Mouse (Mus musculus) forebrain, postnatal 0 days (tissue): Measurements from ENCODE around the gene Stat1. TPM values are rescaled to one million over a fixed set of nuclear protein-coding genes. Genes with fewer than 3 reads are reported as not detected.

ENCODE experiments used
- ATAC-seq: fragments of 200-750 bp; cut with Nextera tagmentation; 2 replicates; pipeline ENCODE4 v1.8.0; 2017; ENCODE audit warnings: mild to moderate bottlenecking, moderate library complexity
- DNase-seq: peaks from one replicate; pipeline ENCODE4 v3.0.0-alpha.2; 2015
- H3K27ac ChIP-seq: fragments of 300-500 bp; sonication (generic); 2 replicates; pipeline ENCODE4 v1.5.1; 2014; ENCODE audit warnings: low read depth, mild to moderate bottlenecking, antibody characterized with exemption, low read length, moderate library complexity, mixed read lengths
- H3K27me3 ChIP-seq: fragments of 300-500 bp; sonication (generic); 2 replicates; pipeline ENCODE4 v1.6.1; 2014; ENCODE audit warnings: mild to moderate bottlenecking, low read length, mixed read lengths; ENCODE audit not compliant: insufficient read depth
- H3K36me3 ChIP-seq: fragments of 300-500 bp; sonication (generic); 2 replicates; pipeline ENCODE4 v1.6.1; 2014; ENCODE audit warnings: mild to moderate bottlenecking, moderate library complexity; ENCODE audit not compliant: insufficient read depth
- H3K4me1 ChIP-seq: fragments of 300-500 bp; sonication (generic); 2 replicates; pipeline ENCODE4 v1.6.1; 2014; ENCODE audit warnings: antibody characterized with exemption; ENCODE audit not compliant: insufficient read depth
- H3K4me2 ChIP-seq: fragments of 300-500 bp; sonication (generic); 2 replicates; pipeline ENCODE4 v1.6.1; 2014; ENCODE audit warnings: low read depth, mild to moderate bottlenecking, moderate library complexity
- H3K4me3 ChIP-seq: fragments of 300-500 bp; sonication (generic); 2 replicates; pipeline ENCODE4 v1.5.1; 2014; ENCODE audit warnings: low read depth, low read length, mixed read lengths
- H3K9ac ChIP-seq: fragments of 300-500 bp; sonication (generic); 2 replicates; pipeline ENCODE4 v1.6.1; 2014; ENCODE audit warnings: mild to moderate bottlenecking
- H3K9me3 ChIP-seq: fragments of 300-500 bp; sonication (generic); 2 replicates; pipeline ENCODE4 v1.6.1; 2016; ENCODE audit warnings: low read length
- CTCF ChIP-seq: sonication (generic); IDR thresholded peaks from 2 replicates; pipeline ENCODE4 v1.5.1; 2016; ENCODE audit warnings: antibody characterized with exemption, control low read depth, low read depth
- WGBS: fragments of 180-500 bp; shearing (Covaris S2); extraction: QIAGEN DNeasy Blood & Tissue Kit; methylation state at CpG from one replicate; pipeline ENCODE4 v1.1.7; 2014; 5-methylcytosine and 5-hydroxymethylcytosine counted together
- polyA plus RNA-seq: library from polyadenylated mRNA; unstranded; fragments of >200 nt; fragmentation: Nextera tagmentation; extraction: Ambion mirVana; gene quantifications from 2 replicates; pipeline ENCODE4 v1.2.1, GENCODE M21; 2015
- total RNA-seq: library from RNA; depleted of rRNA; stranded (reverse); fragments of >200 nt; gene quantifications from 2 replicates; pipeline ENCODE4 v1.2.3, GENCODE M21; 2014

Stat1 gene
- total and polyA plus RNA-seq, 2 experiments from 2014 or later: 12.2 to 22.3 TPM

- ATAC-seq: no peak
- WGBS: 86% methylated on average over 4 of the region's 4 CpGs
These were observed 24.0 kb downstream of the Stat1 start for GRCm38 (mm10) chr1:52143191-52143590.

GRCm38 (mm10) chr1:52143596-52144156, 24.4 kb downstream of the Stat1 start:
- H3K4me1 ChIP-seq: no peaks in the 10 kb centered on the region
- ATAC-seq (no peak), DNase-seq (no peak)
- H3K9ac ChIP-seq: no peak overlapping the region
- no peaks in the 10 kb centered on the region for H3K9me3 ChIP-seq
- no peak overlapping the region for H3K4me3 ChIP-seq
- no peak overlapping the region for H3K27ac ChIP-seq
- WGBS: 85% methylated on average over 7 of the region's 7 CpGs
- H3K4me2 ChIP-seq: no peak overlapping the region
- H3K27me3 ChIP-seq: no peaks in the 10 kb centered on the region
- no peak for TF ChIP-seq CTCF
- H3K36me3 ChIP-seq: peaks cover 2% of the 10 kb centered on the region; the same call in 1 of the 2 replicates

More at GRCm38 (mm10) chr1:52143191-52143590, 24.0 kb downstream of the Stat1 start:
- no peaks in the 10 kb centered on the region for H3K27me3 ChIP-seq
- H3K9me3 ChIP-seq: no peaks in the 10 kb centered on the region
- no peak overlapping the region for H3K9ac ChIP-seq
- DNase-seq: no peak
- no peaks in the 10 kb centered on the region for H3K4me1 ChIP-seq
- H3K4me3 ChIP-seq: no peak overlapping the region
- H3K27ac ChIP-seq: no peak overlapping the region
- TF ChIP-seq CTCF: no peak
- no peak overlapping the region for H3K4me2 ChIP-seq
- H3K36me3 ChIP-seq: peaks cover 2% of the 10 kb centered on the region; the same call in 1 of the 2 replicates

GRCm38 (mm10) chr1:52144907-52145306, 25.7 kb downstream of the Stat1 start:
- Histone ChIP-seq H3K36me3 (peaks cover 2% of the 10 kb centered on the region; the same call in 1 of the 2 replicates), H3K27ac (no peak overlapping the region), H3K27me3 (no peaks in the 10 kb centered on the region), H3K9ac (no peak overlapping the region), H3K9me3 (no peaks in the 10 kb centered on the region), H3K4me1 (no peaks in the 10 kb centered on the region), H3K4me3 (no peak overlapping the region), H3K4me2 (no peak overlapping the region)
- no peak for TF ChIP-seq CTCF
- DNase-seq (no peak), ATAC-seq (no peak)
- WGBS: 81% methylated on average over 10 of the region's 10 CpGs

- Histone ChIP-seq H3K4me1 (peaks cover 3% of the 10 kb centered on the region; the same call in 1 of the 2 replicates), H3K9ac (no peak overlapping the region), H3K27me3 (no peaks in the 10 kb centered on the region), H3K36me3 (peaks cover 2% of the 10 kb centered on the region; the same call in 1 of the 2 replicates), H3K4me2 (no peak overlapping the region), H3K9me3 (no peaks in the 10 kb centered on the region), H3K4me3 (no peak overlapping the region), H3K27ac (no peak overlapping the region)
- DNase-seq (peak; percentile 74), ATAC-seq (peak; percentile 79)
- peak; percentile 75 for TF ChIP-seq CTCF
- 53% methylated on average over 12 of the region's 12 CpGs for WGBS
These were observed 27.2 kb downstream of the Stat1 start for GRCm38 (mm10) chr1:52146214-52146970.

GRCm38 (mm10) chr1:52147431-52147830, 28.2 kb downstream of the Stat1 start:
- Histone ChIP-seq H3K36me3 (peaks cover 2% of the 10 kb centered on the region; the same call in 1 of the 2 replicates), H3K9me3 (no peaks in the 10 kb centered on the region), H3K4me1 (peaks cover 3% of the 10 kb centered on the region; the same call in 1 of the 2 replicates), H3K4me3 (no peak overlapping the region), H3K27me3 (no peaks in the 10 kb centered on the region), H3K9ac (no peak overlapping the region), H3K4me2 (no peak overlapping the region), H3K27ac (no peak overlapping the region)
- ATAC-seq (no peak), DNase-seq (no peak)
- WGBS: 97% methylated on average over 2 of the region's 2 CpGs
- TF ChIP-seq CTCF: no peak

GRCm38 (mm10) chr1:52148178-52148577, 28.9 kb downstream of the Stat1 start:
- WGBS: 81% methylated on average over 7 of the region's 7 CpGs
- peaks cover 3% of the 10 kb centered on the region; the same call in 1 of the 2 replicates for H3K4me1 ChIP-seq

GRCm38 (mm10) chr1:52148696-52149095, 29.5 kb downstream of the Stat1 start:
- Histone ChIP-seq H3K4me2 (no peak overlapping the region), H3K9me3 (no peaks in the 10 kb centered on the region), H3K27me3 (no peaks in the 10 kb centered on the region), H3K4me1 (peaks cover 3% of the 10 kb centered on the region; the same call in 1 of the 2 replicates), H3K36me3 (peaks cover 2% of the 10 kb centered on the region; the same call in 1 of the 2 replicates), H3K27ac (no peak overlapping the region), H3K4me3 (no peak overlapping the region), H3K9ac (no peak overlapping the region)
- no peak for TF ChIP-seq CTCF
- DNase-seq: no peak
- WGBS: 72% methylated on average over 7 of the region's 7 CpGs
- no peak for ATAC-seq

More at GRCm38 (mm10) chr1:52148178-52148577, 28.9 kb downstream of the Stat1 start:
- no peaks in the 10 kb centered on the region for H3K9me3 ChIP-seq
- H3K27me3 ChIP-seq: no peaks in the 10 kb centered on the region
- peaks cover 2% of the 10 kb centered on the region; the same call in 1 of the 2 replicates for H3K36me3 ChIP-seq
- H3K27ac ChIP-seq: no peak overlapping the region
- TF ChIP-seq CTCF: no peak
- H3K9ac ChIP-seq: no peak overlapping the region
- H3K4me3 ChIP-seq: no peak overlapping the region
- H3K4me2 ChIP-seq: no peak overlapping the region
- no peak for DNase-seq
- no peak for ATAC-seq
